Mouse (Mus musculus): ENCODE measurements around the gene Mroh3. TPM values are rescaled to one million over a fixed set of nuclear protein-coding genes. Genes with fewer than 3 reads are reported as not detected.

The Mroh3 gene
- polyA plus RNA-seq, 1 experiment from 2014 or later, result 0.23 TPM

DNA sequence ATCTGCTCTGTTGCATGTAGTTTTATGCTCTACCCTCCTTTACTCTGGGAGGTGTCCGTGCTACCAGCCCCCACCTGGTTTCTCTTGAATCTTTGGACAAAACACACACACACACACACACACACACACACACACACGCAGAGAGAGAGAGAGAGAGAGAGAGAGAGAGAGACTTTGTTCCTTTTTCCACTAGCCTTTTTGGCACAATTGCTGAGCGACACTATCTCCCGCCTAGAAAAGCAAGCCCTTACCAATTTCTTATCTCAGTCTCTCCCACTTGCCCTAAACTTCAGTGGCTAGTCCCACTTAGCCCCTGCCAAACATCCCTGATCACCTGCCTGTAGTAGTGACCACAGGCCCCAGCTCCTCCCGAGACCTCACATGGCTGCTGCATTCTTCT is 31.8 kb upstream of the Mroh3 start:
- H3K4me2 ChIP-seq, result no peak overlapping the region
- WGBS, result 77% methylated on average over 5 of the region's 5 CpGs
- H3K27me3 ChIP-seq, result no peaks in the 10 kb centered on the region
- no peak overlapping the region for H3K4me3 ChIP-seq (replicated peaks)
- H3K9ac ChIP-seq (replicated peaks), result no peak overlapping the region
- no peaks in the 10 kb centered on the region for H3K4me1 ChIP-seq (replicated peaks)
- no peak overlapping the region for H3K27ac ChIP-seq
- no peak for ATAC-seq (ENCODE audit: insufficient number of reproducible peaks, insufficient read depth, low FRiP score, low TSS enrichment, low read depth)
- no peaks in the 10 kb centered on the region for H3K9me3 ChIP-seq
- no peaks in the 10 kb centered on the region for H3K36me3 ChIP-seq

DNA sequence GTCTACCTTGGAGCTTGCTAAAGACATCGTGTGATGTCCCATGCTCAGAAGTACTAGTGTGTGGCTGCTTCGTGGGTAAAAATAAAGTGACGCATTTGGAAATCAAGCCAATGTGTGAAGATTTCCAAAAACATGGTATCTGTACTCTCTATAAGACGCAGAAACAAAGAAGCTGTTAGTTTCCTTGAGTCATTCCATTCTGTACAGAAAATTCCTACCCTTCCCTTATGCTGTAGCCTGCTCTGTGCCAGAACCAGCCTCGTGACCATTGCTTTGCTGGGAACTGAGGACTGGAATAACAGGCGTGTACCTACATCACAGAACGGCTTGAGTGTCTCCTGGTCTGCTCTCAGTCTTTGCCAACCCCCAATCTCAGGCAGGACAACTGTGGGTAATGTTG is 29.2 kb upstream of the Mroh3 start:
- Histone ChIP-seq H3K27me3 (no peaks in the 10 kb centered on the region), H3K4me1 (replicated peaks) (no peaks in the 10 kb centered on the region), H3K4me2 (no peak overlapping the region), H3K27ac (no peak overlapping the region), H3K9ac (replicated peaks) (no peak overlapping the region), H3K36me3 (no peaks in the 10 kb centered on the region), H3K4me3 (replicated peaks) (no peak overlapping the region), H3K9me3 (no peaks in the 10 kb centered on the region)
- WGBS, result 92% methylated on average over 7 of the region's 7 CpGs
- ATAC-seq (ENCODE audit: insufficient number of reproducible peaks, insufficient read depth, low FRiP score, low TSS enrichment, low read depth), result no peak

DNA sequence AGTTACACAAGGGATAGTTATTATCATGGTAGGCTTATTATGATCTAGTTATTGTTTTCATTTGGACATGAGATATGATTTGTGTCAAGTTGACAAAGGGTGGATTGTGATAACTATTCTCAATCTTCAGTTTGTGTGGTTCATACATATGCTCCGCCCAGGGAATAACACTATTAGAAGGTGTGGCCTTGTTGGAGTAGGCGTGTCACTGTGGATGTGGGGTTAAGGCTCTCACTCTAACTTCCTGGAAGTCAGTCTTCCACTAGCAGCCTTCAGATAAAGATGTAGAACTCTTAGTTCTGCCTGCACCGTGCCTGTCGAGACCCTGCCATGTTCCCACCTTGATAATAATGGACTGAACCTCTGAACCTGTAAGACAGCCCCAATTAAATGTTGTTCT is 25.9 kb upstream of the Mroh3 start:
- Histone ChIP-seq H3K9ac (replicated peaks) (no peak overlapping the region), H3K27ac (no peak overlapping the region), H3K4me3 (replicated peaks) (no peak overlapping the region), H3K27me3 (no peaks in the 10 kb centered on the region), H3K36me3 (no peaks in the 10 kb centered on the region), H3K4me1 (replicated peaks) (no peaks in the 10 kb centered on the region), H3K9me3 (no peaks in the 10 kb centered on the region), H3K4me2 (no peak overlapping the region)
- WGBS, result 87% methylated on average over 4 of the region's 4 CpGs
- ATAC-seq (ENCODE audit: insufficient number of reproducible peaks, insufficient read depth, low FRiP score, low TSS enrichment, low read depth), result no peak

DNA sequence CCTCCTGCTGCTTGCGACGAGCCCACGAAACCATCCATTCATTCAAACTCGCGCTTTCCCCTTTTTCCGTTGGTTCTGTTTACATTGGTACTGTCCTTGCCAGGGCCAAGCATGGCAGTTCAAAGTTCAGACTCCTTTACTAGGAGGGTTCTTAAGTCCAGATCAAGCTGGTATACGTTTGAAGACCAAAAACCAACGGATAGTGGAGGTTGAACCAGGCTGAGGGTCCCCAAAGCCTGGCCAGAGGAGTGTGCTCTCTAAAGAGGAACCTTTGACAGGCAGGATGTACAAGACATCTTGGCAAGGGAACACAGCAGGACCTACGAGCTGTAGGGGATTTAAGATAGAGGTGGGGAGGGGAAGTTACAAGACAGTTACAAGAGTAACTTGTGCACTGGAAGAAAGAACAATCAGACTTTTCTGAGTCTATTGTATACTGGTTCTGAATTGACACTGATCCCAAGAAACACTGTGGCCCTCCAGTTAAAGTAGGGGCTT is 22.0 kb upstream of the Mroh3 start:
- H3K27ac ChIP-seq, result peak overlapping the region; percentile 87; the same call in 1 of the 2 replicates
- H3K9ac ChIP-seq (replicated peaks), result peak overlapping the region; percentile 75
- ATAC-seq (ENCODE audit: insufficient number of reproducible peaks, insufficient read depth, low FRiP score, low TSS enrichment, low read depth), result no peak
- H3K4me2 ChIP-seq, result peak overlapping the region; percentile 84
- no peaks in the 10 kb centered on the region for H3K27me3 ChIP-seq
- peaks cover 33% of the 10 kb centered on the region for H3K4me1 ChIP-seq (replicated peaks)
- 1% methylated on average over 9 of the region's 9 CpGs for WGBS
- no peaks in the 10 kb centered on the region for H3K9me3 ChIP-seq
- H3K4me3 ChIP-seq (replicated peaks), result peak overlapping the region; percentile 67
- H3K36me3 ChIP-seq, result no peaks in the 10 kb centered on the region

DNA sequence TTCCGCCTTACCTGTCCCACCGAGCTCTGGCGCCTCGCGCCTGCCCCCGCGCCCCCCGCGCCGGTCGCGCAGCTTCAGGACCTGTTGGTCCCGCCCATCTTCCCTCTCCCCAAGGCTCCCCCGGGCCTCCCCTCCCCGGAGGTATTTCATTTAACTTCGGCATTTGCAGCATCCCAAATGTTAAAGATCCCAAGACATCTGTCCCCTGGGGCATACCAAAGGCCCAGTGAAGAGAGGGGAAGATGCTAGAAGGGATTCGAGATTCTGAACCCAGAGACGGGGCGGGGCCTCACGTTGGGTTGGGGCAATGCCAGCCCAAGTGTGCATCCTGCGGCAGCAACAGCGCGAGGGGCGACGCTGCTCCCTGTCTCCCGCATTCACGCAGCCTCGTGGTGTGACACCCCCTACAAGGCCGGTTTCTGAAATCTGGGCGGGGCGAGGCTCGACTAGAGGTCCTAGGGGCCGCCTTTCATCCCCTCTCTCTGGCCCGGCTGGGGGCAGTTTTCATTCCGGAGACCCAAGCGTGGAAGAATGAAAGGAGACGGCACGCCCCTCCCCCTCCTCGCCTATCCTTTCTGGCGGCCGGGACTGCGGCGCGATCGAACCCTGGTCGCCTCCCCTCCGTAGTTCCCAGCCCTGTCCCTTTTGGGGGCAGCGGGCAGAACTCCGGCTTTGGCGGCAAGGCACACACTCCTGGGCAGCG is 21.4 kb upstream of the Mroh3 start, which contains the start of gene Inava:
Gene Inava, minus strand, starts transcription at position 373 of the 703 bp plus-strand sequence.
- H3K9ac ChIP-seq (replicated peaks), result peak within 1 kb of the TSS; percentile 75
- H3K36me3 ChIP-seq, result no peaks in the 10 kb centered on the region
- H3K9me3 ChIP-seq, result no peaks in the 10 kb centered on the region
- peaks cover 39% of the 10 kb centered on the region for H3K4me1 ChIP-seq (replicated peaks)
- peak; percentile 83 for ATAC-seq (ENCODE audit: insufficient number of reproducible peaks, insufficient read depth, low FRiP score, low TSS enrichment, low read depth)
- H3K27me3 ChIP-seq, result no peaks in the 10 kb centered on the region
- H3K27ac ChIP-seq, result peak within 1 kb of the TSS; percentile 87
- under 1% methylated on average over 48 of the region's 51 CpGs for WGBS
- H3K4me2 ChIP-seq, result peak within 1 kb of the TSS; percentile 84
- H3K4me3 ChIP-seq (replicated peaks), result peak within 1 kb of the TSS; percentile 67

DNA sequence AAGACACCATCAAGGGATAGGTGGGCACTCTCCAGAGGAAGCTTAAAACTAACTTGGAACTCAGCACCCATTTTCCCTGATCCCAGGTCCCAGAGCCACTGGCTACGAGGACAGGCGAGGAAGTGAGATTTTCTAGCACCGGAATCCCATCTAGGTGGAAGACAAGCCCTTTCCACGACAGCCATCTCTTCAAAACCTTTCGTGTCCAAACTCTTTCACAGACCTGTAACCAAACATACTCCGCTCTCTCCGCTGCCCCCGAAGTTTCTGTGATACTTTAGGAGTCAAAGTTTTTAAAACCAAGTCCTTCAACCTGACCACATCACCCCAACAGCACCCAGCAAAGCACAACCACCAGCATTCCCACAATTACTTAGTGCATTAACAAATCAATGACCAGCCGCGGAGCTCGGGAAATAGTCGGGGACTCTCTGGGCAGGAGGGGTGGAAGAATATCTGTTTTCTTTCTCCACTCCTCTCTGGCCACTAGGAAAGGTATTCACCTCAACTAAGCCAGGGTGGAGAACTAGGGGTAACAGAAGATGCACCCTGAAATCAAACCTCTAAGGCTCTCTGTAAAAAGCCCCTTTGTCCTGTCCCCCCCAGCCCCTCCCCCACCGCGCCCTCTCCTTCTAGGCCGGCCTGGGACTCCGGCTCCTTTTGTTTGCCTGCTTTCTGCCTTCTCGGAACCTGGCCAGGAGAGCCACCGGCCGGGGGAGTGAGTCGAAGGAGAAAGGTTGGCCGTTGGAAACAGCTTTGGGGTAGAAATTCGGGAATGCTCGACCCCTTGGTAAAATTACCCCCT is 20.6 kb upstream of the Mroh3 start:
- H3K27ac ChIP-seq, result peak overlapping the region; percentile 87
- peak overlapping the region; percentile 67 for H3K4me3 ChIP-seq (replicated peaks)
- WGBS, result under 1% methylated on average over 23 of the region's 23 CpGs
- no peaks in the 10 kb centered on the region for H3K9me3 ChIP-seq
- no peaks in the 10 kb centered on the region for H3K36me3 ChIP-seq
- H3K4me1 ChIP-seq (replicated peaks), result peaks cover 48% of the 10 kb centered on the region
- H3K27me3 ChIP-seq, result no peaks in the 10 kb centered on the region
- H3K9ac ChIP-seq (replicated peaks), result peak overlapping the region; percentile 75
- no peak for ATAC-seq (ENCODE audit: insufficient number of reproducible peaks, insufficient read depth, low FRiP score, low TSS enrichment, low read depth)
- H3K4me2 ChIP-seq, result peak overlapping the region; percentile 84

DNA sequence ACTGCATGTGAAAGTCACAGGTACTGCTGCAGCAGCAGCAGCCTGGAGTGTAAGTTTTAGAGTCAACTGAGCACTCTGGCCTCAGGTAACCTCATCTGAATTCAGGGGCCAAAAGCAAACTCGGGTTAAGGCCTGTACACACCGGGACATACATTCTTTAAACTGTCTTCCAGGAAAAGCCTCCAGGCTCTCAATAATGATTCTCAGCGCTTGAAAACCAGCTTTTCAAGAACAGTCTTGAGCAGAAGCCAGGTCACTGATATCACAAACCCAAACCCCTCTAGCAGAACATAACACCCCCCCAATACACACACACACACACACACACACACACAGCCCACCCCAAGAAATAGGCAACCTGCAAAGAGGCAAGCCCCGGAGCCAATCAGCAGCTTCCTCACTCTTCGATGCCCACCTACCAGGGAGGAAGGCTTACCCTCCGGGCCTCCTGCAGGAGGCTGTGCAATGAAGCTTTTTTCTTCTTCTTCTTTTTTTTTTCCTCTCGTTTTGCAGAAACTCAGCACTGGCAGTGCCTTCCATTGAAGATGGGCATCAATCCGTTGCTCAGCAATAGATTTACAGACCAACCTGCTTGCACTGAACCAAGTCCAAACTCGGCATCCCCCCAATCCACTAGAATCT is 19.8 kb upstream of the Mroh3 start:
- no peak for ATAC-seq (ENCODE audit: insufficient number of reproducible peaks, insufficient read depth, low FRiP score, low TSS enrichment, low read depth)
- H3K4me3 ChIP-seq (replicated peaks), result peak overlapping the region; percentile 67
- peak overlapping the region; percentile 75 for H3K9ac ChIP-seq (replicated peaks)
- peaks cover 2% of the 10 kb centered on the region; the same call in 1 of the 2 replicates for H3K36me3 ChIP-seq
- WGBS, result 2% methylated on average over 9 of the region's 9 CpGs
- peak overlapping the region; percentile 87 for H3K27ac ChIP-seq
- no peaks in the 10 kb centered on the region for H3K27me3 ChIP-seq
- peaks cover 51% of the 10 kb centered on the region for H3K4me1 ChIP-seq (replicated peaks)
- H3K9me3 ChIP-seq, result no peaks in the 10 kb centered on the region
- H3K4me2 ChIP-seq, result peak overlapping the region; percentile 84

DNA sequence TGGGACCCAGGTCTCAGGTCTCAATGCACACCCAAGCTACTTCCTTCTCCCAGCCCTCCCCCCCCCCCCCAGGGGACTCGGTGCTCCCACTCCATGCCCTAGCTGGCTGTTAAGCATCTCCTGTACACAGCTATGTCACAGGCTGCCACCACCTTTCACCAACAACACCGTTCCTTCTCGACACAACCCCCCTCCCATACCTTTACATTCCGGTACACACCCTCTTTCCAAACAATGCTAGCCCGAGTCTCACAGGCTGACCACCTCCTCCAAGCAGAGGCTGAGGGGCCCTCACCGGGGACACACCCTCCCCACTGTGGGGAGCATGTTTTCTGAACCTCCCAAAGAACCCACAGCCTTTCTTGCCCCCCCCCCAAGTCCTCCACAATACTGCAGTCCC is 19.0 kb upstream of the Mroh3 start:
- 5% methylated on average over 6 of the region's 6 CpGs for WGBS
- H3K9ac ChIP-seq (replicated peaks), result peak overlapping the region; percentile 75
- peak overlapping the region; percentile 87; the same call in 1 of the 2 replicates for H3K27ac ChIP-seq
- H3K27me3 ChIP-seq, result no peaks in the 10 kb centered on the region
- peak overlapping the region; percentile 67 for H3K4me3 ChIP-seq (replicated peaks)
- H3K9me3 ChIP-seq, result no peaks in the 10 kb centered on the region
- no peak for ATAC-seq (ENCODE audit: insufficient number of reproducible peaks, insufficient read depth, low FRiP score, low TSS enrichment, low read depth)
- H3K4me1 ChIP-seq (replicated peaks), result peaks cover 51% of the 10 kb centered on the region
- peak overlapping the region; percentile 84 for H3K4me2 ChIP-seq
- peaks cover 10% of the 10 kb centered on the region for H3K36me3 ChIP-seq

DNA sequence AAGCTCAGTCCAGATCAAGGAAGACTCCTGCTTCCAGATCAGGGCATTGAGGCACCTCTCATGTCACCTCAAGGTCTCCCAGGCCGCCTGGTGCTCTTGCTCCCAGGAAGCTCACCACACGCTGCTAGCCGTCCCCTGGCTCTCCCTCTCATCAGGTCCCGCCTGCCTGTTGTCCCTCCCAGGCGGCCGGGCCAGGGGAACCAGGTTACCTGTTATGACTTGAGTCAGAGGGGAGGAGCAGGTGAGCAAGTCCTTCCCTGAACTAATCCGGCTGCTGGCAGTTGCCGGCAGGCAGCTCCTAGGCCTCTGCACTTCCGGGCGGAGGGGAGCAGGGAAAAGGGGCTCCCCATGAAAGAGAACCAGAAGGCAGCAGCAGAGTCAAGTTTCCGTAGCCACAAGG is 17.6 kb upstream of the Mroh3 start:
- ATAC-seq (ENCODE audit: insufficient number of reproducible peaks, insufficient read depth, low FRiP score, low TSS enrichment, low read depth), result no peak
- Histone ChIP-seq H3K27ac (peak overlapping the region; percentile 72), H3K4me1 (replicated peaks) (peaks cover 51% of the 10 kb centered on the region), H3K4me3 (replicated peaks) (peak overlapping the region; percentile 67), H3K9me3 (no peaks in the 10 kb centered on the region), H3K27me3 (no peaks in the 10 kb centered on the region), H3K9ac (replicated peaks) (peak overlapping the region; percentile 45; the same call in 1 of the 2 replicates), H3K4me2 (peak overlapping the region; percentile 84), H3K36me3 (peaks cover 24% of the 10 kb centered on the region)
- WGBS, result 16% methylated on average over 11 of the region's 11 CpGs

DNA sequence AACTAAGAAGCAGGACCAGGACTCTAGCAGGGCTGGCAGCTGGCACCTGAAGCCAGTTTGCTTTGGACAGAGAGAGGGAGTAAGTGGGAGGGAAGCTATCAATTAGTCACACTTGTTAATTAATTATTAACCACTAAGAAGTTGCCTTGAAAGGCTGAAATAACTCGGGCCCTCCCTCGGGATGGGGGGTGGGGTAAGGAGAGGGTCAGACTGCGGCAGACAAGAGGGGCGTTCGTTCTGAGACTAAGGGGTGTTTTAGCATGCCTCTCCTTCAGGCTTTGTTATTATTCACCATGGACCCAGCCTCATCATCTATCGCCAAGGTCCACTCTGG is 16.4 kb upstream of the Mroh3 start:
- peak overlapping the region; percentile 12; the same call in 1 of the 2 replicates for H3K27ac ChIP-seq
- H3K9ac ChIP-seq (replicated peaks), result no peak overlapping the region
- WGBS, result 33% methylated on average over 6 of the region's 6 CpGs
- no peak for ATAC-seq (ENCODE audit: insufficient number of reproducible peaks, insufficient read depth, low FRiP score, low TSS enrichment, low read depth)
- H3K4me2 ChIP-seq, result peak overlapping the region; percentile 84; the same call in 1 of the 2 replicates
- H3K36me3 ChIP-seq, result peaks cover 36% of the 10 kb centered on the region
- no peak overlapping the region for H3K4me3 ChIP-seq (replicated peaks)
- peaks cover 51% of the 10 kb centered on the region for H3K4me1 ChIP-seq (replicated peaks)
- H3K9me3 ChIP-seq, result no peaks in the 10 kb centered on the region
- no peaks in the 10 kb centered on the region for H3K27me3 ChIP-seq
